Mouse (Mus musculus) ES-Bruce4 (cell line): ENCODE results near the gene Trpv4. TPM values are rescaled to one million over a fixed set of nuclear protein-coding genes. Genes with fewer than 3 reads are reported as not detected.

Experiments
- H3K27ac ChIP-seq: 2 replicates; pipeline ENCODE4 v1.5.1; 2012; ENCODE audit warnings: low read length, inconsistent platforms; ENCODE audit not compliant: insufficient read depth
- H3K27me3 ChIP-seq: 2 replicates; pipeline ENCODE4 v1.6.1; 2012; ENCODE audit warnings: mild to moderate bottlenecking, low read length, inconsistent platforms; ENCODE audit not compliant: control insufficient read depth, poor library complexity, insufficient read depth, severe bottlenecking
- H3K36me3 ChIP-seq: 2 replicates; pipeline ENCODE4 v1.6.1; 2012; ENCODE audit warnings: inconsistent platforms, mild to moderate bottlenecking, low read length, moderate library complexity; ENCODE audit not compliant: control insufficient read depth, poor library complexity, insufficient read depth, severe bottlenecking
- H3K4me1 ChIP-seq: one replicate; pipeline ENCODE4 v1.8.1; 2011; ENCODE audit warnings: low read length; ENCODE audit not compliant: control insufficient read depth, insufficient read depth
- H3K4me3 ChIP-seq: 2 replicates; pipeline ENCODE4 v1.5.1; 2011; ENCODE audit warnings: low read depth, mild to moderate bottlenecking, low read length
- H3K9ac ChIP-seq: 2 replicates; pipeline ENCODE4 v1.6.1; 2012; ENCODE audit warnings: low read depth, mild to moderate bottlenecking, inconsistent platforms; ENCODE audit not compliant: poor library complexity, severe bottlenecking
- H3K9me3 ChIP-seq: replicated peaks from 2 replicates; pipeline ENCODE4 v1.6.1; 2012; ENCODE audit warnings: mild to moderate bottlenecking, low read length, inconsistent platforms; ENCODE audit not compliant: control insufficient read depth, poor library complexity, insufficient read depth, severe bottlenecking
- CTCF ChIP-seq: IDR thresholded peaks from one replicate; pipeline ENCODE4 v1.8.1; 2011; ENCODE audit warnings: low read depth, low read length
- EP300 ChIP-seq: IDR thresholded peaks from 2 replicates; pipeline ENCODE4 v1.6.1; 2011; ENCODE audit warnings: low read depth, low read length; ENCODE audit not compliant: insufficient read depth
- POLR2A ChIP-seq: IDR thresholded peaks from one replicate; pipeline ENCODE4 v1.8.1; 2011; ENCODE audit warnings: low read length; ENCODE audit not compliant: insufficient read depth
- polyA plus RNA-seq: library from polyadenylated mRNA; stranded (reverse); fragments of >200 nt; gene quantifications from 2 replicates; pipeline ENCODE4 v1.2.4, GENCODE M21; 2011; ENCODE audit warnings: low read depth; ENCODE audit not compliant: missing spikeins, insufficient read depth, insufficient read length

The Trpv4 gene
- polyA plus RNA-seq, 1 experiment, result 4.2 TPM

- Histone ChIP-seq H3K9me3 (no peaks in the 10 kb centered on the region), H3K4me3 (no peak overlapping the region), H3K27me3 (no peaks in the 10 kb centered on the region), H3K9ac (no peak overlapping the region), H3K4me1 (no peaks in the 10 kb centered on the region), H3K36me3 (no peaks in the 10 kb centered on the region), H3K27ac (no peak overlapping the region)
- TF ChIP-seq CTCF, result no peak
- TF ChIP-seq EP300, result no peak
- no peak for TF ChIP-seq POLR2A
These were observed 56.2 kb downstream of the Trpv4 start for GRCm38 (mm10) chr5:114602012-114602411.

GRCm38 (mm10) chr5:114597652-114598051, 60.6 kb downstream of the Trpv4 start:
- no peaks in the 10 kb centered on the region for H3K36me3 ChIP-seq
- H3K4me3 ChIP-seq, result no peak overlapping the region
- no peaks in the 10 kb centered on the region for H3K4me1 ChIP-seq
- no peak for TF ChIP-seq CTCF
- no peak for TF ChIP-seq EP300
- no peak for TF ChIP-seq POLR2A
- H3K27ac ChIP-seq, result no peak overlapping the region
- no peaks in the 10 kb centered on the region for H3K9me3 ChIP-seq
- no peaks in the 10 kb centered on the region for H3K27me3 ChIP-seq
- no peak overlapping the region for H3K9ac ChIP-seq

DNA sequence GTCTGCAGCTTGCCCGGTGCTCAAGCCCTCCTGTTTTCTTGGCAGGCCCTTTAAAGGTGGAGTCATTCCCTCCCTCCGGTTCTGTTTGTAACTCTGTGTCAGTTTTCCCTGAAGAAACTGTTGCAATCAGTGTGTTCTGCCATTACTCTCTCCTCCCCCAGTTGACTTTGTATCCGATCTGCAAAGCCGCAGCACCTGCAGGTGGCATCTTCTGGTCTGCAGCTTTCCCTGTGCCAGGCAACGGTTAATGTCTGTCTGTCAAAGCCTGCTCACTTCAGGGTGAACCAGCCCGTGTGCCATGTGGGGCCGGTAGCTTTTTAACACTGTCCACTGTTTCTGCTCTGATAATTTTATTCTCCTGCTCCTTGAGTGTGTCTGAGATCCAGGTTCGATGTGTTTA, 61.0 kb downstream of the Trpv4 start:
- H3K4me3 ChIP-seq, result no peak overlapping the region
- no peak overlapping the region for H3K9ac ChIP-seq
- H3K4me1 ChIP-seq, result no peaks in the 10 kb centered on the region
- H3K27me3 ChIP-seq, result no peaks in the 10 kb centered on the region
- no peaks in the 10 kb centered on the region for H3K36me3 ChIP-seq
- TF ChIP-seq POLR2A (no peak), CTCF (no peak), EP300 (no peak)
- no peak overlapping the region for H3K27ac ChIP-seq
- no peaks in the 10 kb centered on the region for H3K9me3 ChIP-seq

DNA sequence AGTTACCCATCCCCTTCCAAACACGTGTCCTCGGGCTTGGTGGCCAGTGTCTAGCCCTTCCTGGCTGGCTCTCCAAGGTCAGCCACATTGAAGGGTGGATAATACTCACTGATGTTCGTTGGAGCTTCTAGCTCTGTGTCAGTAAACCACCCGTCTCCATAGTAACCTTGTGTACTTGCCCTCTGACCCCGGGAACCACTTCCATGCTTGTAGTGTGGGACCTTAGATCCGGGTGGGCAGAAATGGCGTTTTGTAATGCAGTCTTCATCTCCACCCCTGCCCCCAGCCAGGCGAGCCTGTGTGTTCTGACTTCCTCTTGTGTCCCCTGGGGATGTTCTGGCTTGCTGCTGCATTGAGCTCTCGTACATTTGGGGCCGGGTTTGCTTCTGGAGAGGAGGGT, 61.6 kb downstream of the Trpv4 start:
- no peak overlapping the region for H3K9ac ChIP-seq

DNA sequence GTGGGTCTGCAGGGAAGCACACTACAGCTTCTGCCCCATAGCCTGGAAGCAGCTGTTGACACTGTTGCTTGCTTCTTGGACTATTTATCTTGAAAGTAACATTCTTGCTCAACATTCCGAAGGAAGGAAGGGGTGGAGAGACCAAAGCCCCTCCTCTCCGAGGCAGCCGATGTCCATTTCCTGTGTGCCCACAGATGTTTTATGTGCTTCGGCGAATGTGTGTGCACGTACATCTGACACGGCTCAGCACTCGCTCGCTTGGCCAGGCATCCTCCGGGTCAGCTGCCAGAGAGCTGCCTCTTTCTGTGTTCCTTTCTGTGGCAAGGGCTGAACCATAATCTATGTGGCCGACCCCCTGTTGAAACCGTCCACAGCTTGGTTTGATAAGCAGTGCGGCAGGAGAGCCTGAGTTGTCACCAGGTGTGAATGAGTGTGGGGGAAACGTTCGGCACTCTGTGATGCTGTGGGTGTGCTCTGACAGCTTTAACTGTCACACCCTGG, 63.4 kb downstream of the Trpv4 start:
- Histone ChIP-seq H3K4me3 (no peak overlapping the region), H3K27ac (no peak overlapping the region), H3K27me3 (no peaks in the 10 kb centered on the region), H3K36me3 (no peaks in the 10 kb centered on the region), H3K9ac (no peak overlapping the region), H3K4me1 (no peaks in the 10 kb centered on the region), H3K9me3 (no peaks in the 10 kb centered on the region)
- TF ChIP-seq EP300 (no peak), CTCF (no peak), POLR2A (no peak)

More for the DNA sequence above, 61.6 kb downstream of the Trpv4 start:
- H3K27ac ChIP-seq, result no peak overlapping the region
- no peak overlapping the region for H3K4me3 ChIP-seq
- H3K27me3 ChIP-seq, result no peaks in the 10 kb centered on the region
- no peaks in the 10 kb centered on the region for H3K36me3 ChIP-seq
- H3K4me1 ChIP-seq, result no peaks in the 10 kb centered on the region
- no peak for TF ChIP-seq CTCF
- TF ChIP-seq POLR2A, result no peak
- TF ChIP-seq EP300, result no peak
- H3K9me3 ChIP-seq, result no peaks in the 10 kb centered on the region

- TF ChIP-seq EP300 (no peak), CTCF (no peak), POLR2A (no peak)
- Histone ChIP-seq H3K27me3 (no peaks in the 10 kb centered on the region), H3K9me3 (no peaks in the 10 kb centered on the region), H3K4me1 (no peaks in the 10 kb centered on the region), H3K9ac (no peak overlapping the region), H3K4me3 (no peak overlapping the region), H3K36me3 (no peaks in the 10 kb centered on the region), H3K27ac (no peak overlapping the region)
These were observed 64.3 kb downstream of the Trpv4 start for GRCm38 (mm10) chr5:114593949-114594348.
